Mouse (Mus musculus) ES-Bruce4 (cell line): ENCODE data around the gene Ddr2. TPM values are rescaled to one million over a fixed set of nuclear protein-coding genes. Genes with fewer than 3 reads are reported as not detected.
"Not testable (repeated sequence)": the region's sequence is repeated elsewhere in the genome, so short reads cannot be mapped to it uniquely, and the experiment has no call there.

Source experiments
- H3K27ac ChIP-seq: 2 replicates; pipeline ENCODE4 v1.5.1; 2012; ENCODE audit warnings: low read length, inconsistent platforms; ENCODE audit not compliant: insufficient read depth
- H3K27me3 ChIP-seq: 2 replicates; pipeline ENCODE4 v1.6.1; 2012; ENCODE audit warnings: mild to moderate bottlenecking, low read length, inconsistent platforms; ENCODE audit not compliant: control insufficient read depth, poor library complexity, insufficient read depth, severe bottlenecking
- H3K36me3 ChIP-seq: 2 replicates; pipeline ENCODE4 v1.6.1; 2012; ENCODE audit warnings: inconsistent platforms, mild to moderate bottlenecking, low read length, moderate library complexity; ENCODE audit not compliant: control insufficient read depth, poor library complexity, insufficient read depth, severe bottlenecking
- H3K4me1 ChIP-seq: one replicate; pipeline ENCODE4 v1.8.1; 2011; ENCODE audit warnings: low read length; ENCODE audit not compliant: control insufficient read depth, insufficient read depth
- H3K4me3 ChIP-seq: 2 replicates; pipeline ENCODE4 v1.5.1; 2011; ENCODE audit warnings: low read depth, mild to moderate bottlenecking, low read length
- H3K9ac ChIP-seq: 2 replicates; pipeline ENCODE4 v1.6.1; 2012; ENCODE audit warnings: low read depth, mild to moderate bottlenecking, inconsistent platforms; ENCODE audit not compliant: poor library complexity, severe bottlenecking
- H3K9me3 ChIP-seq: replicated peaks from 2 replicates; pipeline ENCODE4 v1.6.1; 2012; ENCODE audit warnings: mild to moderate bottlenecking, low read length, inconsistent platforms; ENCODE audit not compliant: control insufficient read depth, poor library complexity, insufficient read depth, severe bottlenecking
- CTCF ChIP-seq: IDR thresholded peaks from one replicate; pipeline ENCODE4 v1.8.1; 2011; ENCODE audit warnings: low read depth, low read length
- EP300 ChIP-seq: IDR thresholded peaks from 2 replicates; pipeline ENCODE4 v1.6.1; 2011; ENCODE audit warnings: low read depth, low read length; ENCODE audit not compliant: insufficient read depth
- POLR2A ChIP-seq: IDR thresholded peaks from one replicate; pipeline ENCODE4 v1.8.1; 2011; ENCODE audit warnings: low read length; ENCODE audit not compliant: insufficient read depth
- polyA plus RNA-seq: library from polyadenylated mRNA; stranded (reverse); fragments of >200 nt; gene quantifications from 2 replicates; pipeline ENCODE4 v1.2.4, GENCODE M21; 2011; ENCODE audit warnings: low read depth; ENCODE audit not compliant: missing spikeins, insufficient read depth, insufficient read length

The Ddr2 gene
- polyA plus RNA-seq, 1 experiment, result 1.7 TPM

GRCm38 (mm10) chr1:170014784-170015183 lies 95.8 kb downstream of the Ddr2 start:
- Histone ChIP-seq H3K9ac (no peak overlapping the region), H3K27me3 (no peaks in the 10 kb centered on the region), H3K36me3 (no peaks in the 10 kb centered on the region), H3K9me3 (peaks cover 38% of the 10 kb centered on the region), H3K4me3 (no peak overlapping the region), H3K27ac (no peak overlapping the region), H3K4me1 (no peaks in the 10 kb centered on the region)
- TF ChIP-seq POLR2A (no peak), CTCF (no peak), EP300 (no peak)

- TF ChIP-seq CTCF, result no peak
- no peak for TF ChIP-seq EP300
- no peak for TF ChIP-seq POLR2A
- Histone ChIP-seq H3K9me3 (peaks cover 11% of the 10 kb centered on the region), H3K36me3 (no peaks in the 10 kb centered on the region), H3K9ac (no peak overlapping the region), H3K4me3 (no peak overlapping the region), H3K27ac (no peak overlapping the region), H3K27me3 (no peaks in the 10 kb centered on the region), H3K4me1 (no peaks in the 10 kb centered on the region)
Measured at GRCm38 (mm10) chr1:170010716-170011505, 99.7 kb downstream of the Ddr2 start.

GRCm38 (mm10) chr1:170009296-170009695 lies 101.3 kb downstream of the Ddr2 start:
- H3K9ac ChIP-seq, result no peak overlapping the region
- H3K27ac ChIP-seq, result no peak overlapping the region
- H3K9me3 ChIP-seq, result no peaks in the 10 kb centered on the region
- TF ChIP-seq CTCF (no peak), EP300 (no peak), POLR2A (no peak)
- no peaks in the 10 kb centered on the region for H3K4me1 ChIP-seq
- H3K36me3 ChIP-seq, result no peaks in the 10 kb centered on the region
- no peaks in the 10 kb centered on the region for H3K27me3 ChIP-seq
- no peak overlapping the region for H3K4me3 ChIP-seq

DNA sequence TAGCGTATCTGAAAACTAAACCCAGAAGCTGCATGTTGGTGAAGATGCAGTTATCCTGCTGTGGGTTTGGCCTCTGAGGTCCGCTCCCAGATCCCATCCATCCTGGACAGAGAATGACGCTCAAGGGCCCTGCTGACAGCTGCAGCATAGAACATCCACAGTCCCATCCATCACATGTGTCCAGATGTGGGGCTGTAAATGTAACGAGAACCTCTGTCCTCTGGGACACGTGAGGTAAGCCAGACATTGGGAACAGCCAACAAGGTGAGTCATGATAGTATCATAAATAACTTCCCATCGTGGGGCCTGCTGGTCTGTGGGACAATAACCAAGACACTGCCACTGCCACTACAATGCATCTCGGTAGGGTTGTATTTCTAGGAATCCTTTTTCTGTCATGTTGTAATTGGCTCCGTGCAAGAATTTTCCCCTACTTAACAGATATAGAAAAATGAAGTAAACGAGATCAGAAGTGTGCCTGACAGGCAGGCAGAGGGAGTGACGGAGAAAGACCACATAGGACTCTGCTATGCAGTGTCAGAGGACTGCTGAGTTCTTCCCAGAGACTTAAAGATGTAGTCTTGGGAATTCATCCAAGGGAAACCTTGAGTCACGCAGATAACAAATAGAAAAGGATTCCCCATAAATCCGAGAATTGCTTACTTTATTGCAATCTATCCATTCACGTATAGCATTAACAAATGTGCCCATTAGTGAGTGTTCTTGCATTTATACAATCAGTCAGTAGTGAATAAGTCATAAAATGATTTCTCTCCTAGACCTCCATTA lies 101.9 kb downstream of the Ddr2 start:
- no peaks in the 10 kb centered on the region for H3K9me3 ChIP-seq
- H3K9ac ChIP-seq, result no peak overlapping the region
- no peaks in the 10 kb centered on the region for H3K27me3 ChIP-seq
- H3K27ac ChIP-seq, result no peak overlapping the region
- H3K4me1 ChIP-seq, result no peaks in the 10 kb centered on the region
- no peak overlapping the region for H3K4me3 ChIP-seq
- TF ChIP-seq EP300 (no peak), POLR2A (no peak)
- no peaks in the 10 kb centered on the region for H3K36me3 ChIP-seq

- Histone ChIP-seq H3K36me3 (no peaks in the 10 kb centered on the region), H3K9ac (no peak overlapping the region), H3K4me3 (no peak overlapping the region), H3K4me1 (no peaks in the 10 kb centered on the region), H3K27me3 (no peaks in the 10 kb centered on the region), H3K27ac (no peak overlapping the region), H3K9me3 (no peaks in the 10 kb centered on the region)
- no peak for TF ChIP-seq EP300
- TF ChIP-seq POLR2A, result no peak
- TF ChIP-seq CTCF, result no peak
Measured at GRCm38 (mm10) chr1:170006516-170006915, 104.0 kb downstream of the Ddr2 start.

- TF ChIP-seq CTCF, result no peak
- no peak for TF ChIP-seq POLR2A
- no peak for TF ChIP-seq EP300
- Histone ChIP-seq H3K36me3 (no peaks in the 10 kb centered on the region), H3K9me3 (no peaks in the 10 kb centered on the region), H3K27ac (no peak overlapping the region), H3K27me3 (no peaks in the 10 kb centered on the region), H3K4me1 (no peaks in the 10 kb centered on the region), H3K9ac (no peak overlapping the region), H3K4me3 (no peak overlapping the region)
Measured at GRCm38 (mm10) chr1:170005297-170005696, 105.3 kb downstream of the Ddr2 start.

- H3K27me3 ChIP-seq, H3K9ac ChIP-seq, H3K4me3 ChIP-seq, H3K9me3 ChIP-seq, H3K27ac ChIP-seq, H3K36me3 ChIP-seq, H3K4me1 ChIP-seq: not testable (repeated sequence)
Measured at GRCm38 (mm10) chr1:169993901-169994300, 116.7 kb downstream of the Ddr2 start.
